Mouse (Mus musculus) heart, embryonic 14.5 days (tissue): ENCODE results near the gene Tmem132d. TPM values are rescaled to one million over a fixed set of nuclear protein-coding genes. Genes with fewer than 3 reads are reported as not detected.
A peak's percentile ranks its signal among the peaks of the same experiment; 100 is the strongest.

Experiments
- ATAC-seq: fragments of 200-750 bp; cut with Nextera tagmentation; 2 replicates; pipeline ENCODE4 v1.8.0; 2017; ENCODE audit warnings: low read depth, moderate TSS enrichment; ENCODE audit not compliant: insufficient number of reproducible peaks, insufficient read depth, low FRiP score
- H3K27ac ChIP-seq, 2 experiments: fragments of 200-500 bp in 1 of 2; fragments of 300-500 bp in 1 of 2; sonication (generic) in 1 of 2; replicated peaks in 1 of 2; 2 replicates each; pipeline ENCODE4 v1.5.1; 2012 to 2014; ENCODE audit warnings: low read depth in 2 of 2, low read length in 2 of 2, control low read depth in 1 of 2, mild to moderate bottlenecking in 1 of 2, mixed read lengths in 1 of 2; ENCODE audit not compliant: control insufficient read depth in 1 of 2, insufficient read depth in 1 of 2
- H3K27me3 ChIP-seq: fragments of 300-500 bp; sonication (generic); 2 replicates; pipeline ENCODE4 v1.6.1; 2014; ENCODE audit warnings: mild to moderate bottlenecking, low read length, control low read depth; ENCODE audit not compliant: control insufficient read depth, insufficient read depth
- H3K36me3 ChIP-seq: fragments of 300-500 bp; sonication (generic); 2 replicates; pipeline ENCODE4 v1.6.1; 2014; ENCODE audit warnings: mild to moderate bottlenecking, control low read depth, low read length, mixed read lengths; ENCODE audit not compliant: control insufficient read depth, insufficient read depth
- H3K4me1 ChIP-seq, 2 experiments: fragments of 200-500 bp in 1 of 2; fragments of 300-500 bp in 1 of 2; sonication (generic) in 1 of 2; 2 replicates each; pipeline ENCODE4 v1.6.1; 2012 to 2014; ENCODE audit warnings: low read length in 2 of 2, control low read depth in 1 of 2, mixed read lengths in 1 of 2; ENCODE audit not compliant: control insufficient read depth in 2 of 2, insufficient read depth in 2 of 2
- H3K4me2 ChIP-seq: fragments of 300-500 bp; sonication (generic); 2 replicates; pipeline ENCODE4 v1.6.1; 2014; ENCODE audit warnings: mild to moderate bottlenecking, low read length
- H3K4me3 ChIP-seq, 2 experiments: fragments of 200-500 bp in 1 of 2; fragments of 300-500 bp in 1 of 2; sonication (generic) in 1 of 2; 2 replicates each; pipeline ENCODE4 v1.5.1; 2012 to 2014; ENCODE audit warnings: low read length in 2 of 2, mild to moderate bottlenecking in 2 of 2, control low read depth in 1 of 2, low read depth in 1 of 2, moderate library complexity in 1 of 2; ENCODE audit not compliant: control insufficient read depth in 1 of 2, insufficient read depth in 1 of 2
- H3K9ac ChIP-seq: fragments of 300-500 bp; sonication (generic); 2 replicates; pipeline ENCODE4 v1.6.1; 2014; ENCODE audit warnings: mild to moderate bottlenecking, low read length
- H3K9me3 ChIP-seq: fragments of 300-500 bp; sonication (generic); 2 replicates; pipeline ENCODE4 v1.6.1; 2016; ENCODE audit warnings: low read length, control low read depth; ENCODE audit not compliant: control insufficient read depth
- WGBS: fragments of 180-500 bp; shearing (Covaris S2); extraction: QIAGEN DNeasy Blood & Tissue Kit; methylation state at CpG from one replicate; pipeline ENCODE4 v1.1.7; 2014; 5-methylcytosine and 5-hydroxymethylcytosine counted together
- polyA plus RNA-seq: library from polyadenylated mRNA; unstranded; fragments of >200 nt; fragmentation: Nextera tagmentation; extraction: Ambion mirVana; gene quantifications from 2 replicates; pipeline ENCODE4 v1.2.1, GENCODE M21; 2014

Tmem132d gene
- polyA plus RNA-seq, 1 experiment from 2014 or later: 0.03 TPM

GRCm38 (mm10) chr5:128433786-128434185 lies 909 bp upstream of the Tmem132d start:
- Histone ChIP-seq H3K4me1 (no peaks in the 10 kb centered on the region), H3K9me3 (no peaks in the 10 kb centered on the region), H3K27me3 (peaks cover 78% of the 10 kb centered on the region), H3K4me3 (no peak overlapping the region), H3K9ac (no peak overlapping the region), H3K36me3 (no peaks in the 10 kb centered on the region), H3K4me2 (no peak overlapping the region), H3K27ac (no peak overlapping the region)
- WGBS: 39% methylated on average over 9 of the region's 9 CpGs
- no peak for ATAC-seq

GRCm38 (mm10) chr5:128432422-128432821 lies 455 bp downstream of the Tmem132d start:
- H3K27me3 ChIP-seq: peaks cover 66% of the 10 kb centered on the region
- ATAC-seq: no peak

DNA sequence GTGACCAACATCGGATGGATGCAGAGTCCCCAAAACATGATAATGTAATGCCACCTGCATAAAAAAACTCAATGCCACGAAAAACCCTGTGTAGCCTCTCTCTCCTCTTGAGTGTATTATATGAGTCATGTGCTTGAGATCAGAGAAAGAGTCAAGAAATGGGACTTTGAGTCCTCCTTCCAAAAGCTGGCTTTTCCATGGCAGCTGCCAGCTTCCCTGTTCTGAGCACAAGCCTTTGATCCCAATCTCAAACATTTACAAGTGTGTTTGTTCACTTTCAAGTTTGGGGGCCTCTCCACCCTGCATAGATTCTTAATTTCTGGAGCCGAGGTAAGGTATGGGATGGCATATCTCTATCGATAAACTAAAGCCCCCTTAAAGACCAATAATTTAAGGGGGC lies 8.2 kb downstream of the Tmem132d start:
- H3K4me2 ChIP-seq: no peak overlapping the region
- 71% methylated on average over 4 of the region's 4 CpGs for WGBS
- no peak overlapping the region for H3K9ac ChIP-seq
- no peaks in the 10 kb centered on the region for H3K27me3 ChIP-seq
- H3K9me3 ChIP-seq: peaks cover 7% of the 10 kb centered on the region
- ATAC-seq: no peak
- no peak overlapping the region for H3K4me3 ChIP-seq
- H3K27ac ChIP-seq: no peak overlapping the region
- no peaks in the 10 kb centered on the region for H3K36me3 ChIP-seq
- H3K4me1 ChIP-seq: no peaks in the 10 kb centered on the region

More at GRCm38 (mm10) chr5:128432422-128432821, 455 bp downstream of the Tmem132d start:
- Histone ChIP-seq H3K36me3 (no peaks in the 10 kb centered on the region), H3K4me3 (peak overlapping the region; percentile 1 to 14; a peak in 1 of 4 replicates), H3K4me1 (no peaks in the 10 kb centered on the region), H3K27ac (no peak overlapping the region), H3K4me2 (peak overlapping the region; percentile 23), H3K9me3 (no peaks in the 10 kb centered on the region), H3K9ac (no peak overlapping the region)
- 2% methylated on average over 31 of the region's 37 CpGs for WGBS

GRCm38 (mm10) chr5:128424213-128424612 lies 8.7 kb downstream of the Tmem132d start:
- H3K4me2 ChIP-seq: no peak overlapping the region
- no peaks in the 10 kb centered on the region for H3K27me3 ChIP-seq
- ATAC-seq: no peak
- H3K9me3 ChIP-seq: peaks cover 7% of the 10 kb centered on the region
- H3K27ac ChIP-seq: no peak overlapping the region
- no peaks in the 10 kb centered on the region for H3K36me3 ChIP-seq
- 63% methylated on average over 2 of the region's 2 CpGs for WGBS
- no peaks in the 10 kb centered on the region for H3K4me1 ChIP-seq
- no peak overlapping the region for H3K4me3 ChIP-seq
- H3K9ac ChIP-seq: no peak overlapping the region

- Histone ChIP-seq H3K27ac (no peak overlapping the region), H3K4me2 (no peak overlapping the region), H3K4me3 (no peak overlapping the region), H3K9ac (no peak overlapping the region), H3K4me1 (no peaks in the 10 kb centered on the region), H3K27me3 (no peaks in the 10 kb centered on the region), H3K9me3 (peaks cover 7% of the 10 kb centered on the region), H3K36me3 (no peaks in the 10 kb centered on the region)
- no peak for ATAC-seq
- 77% methylated on average over 2 of the region's 2 CpGs for WGBS
Observed at GRCm38 (mm10) chr5:128422090-128422489, 10.8 kb downstream of the Tmem132d start.

DNA sequence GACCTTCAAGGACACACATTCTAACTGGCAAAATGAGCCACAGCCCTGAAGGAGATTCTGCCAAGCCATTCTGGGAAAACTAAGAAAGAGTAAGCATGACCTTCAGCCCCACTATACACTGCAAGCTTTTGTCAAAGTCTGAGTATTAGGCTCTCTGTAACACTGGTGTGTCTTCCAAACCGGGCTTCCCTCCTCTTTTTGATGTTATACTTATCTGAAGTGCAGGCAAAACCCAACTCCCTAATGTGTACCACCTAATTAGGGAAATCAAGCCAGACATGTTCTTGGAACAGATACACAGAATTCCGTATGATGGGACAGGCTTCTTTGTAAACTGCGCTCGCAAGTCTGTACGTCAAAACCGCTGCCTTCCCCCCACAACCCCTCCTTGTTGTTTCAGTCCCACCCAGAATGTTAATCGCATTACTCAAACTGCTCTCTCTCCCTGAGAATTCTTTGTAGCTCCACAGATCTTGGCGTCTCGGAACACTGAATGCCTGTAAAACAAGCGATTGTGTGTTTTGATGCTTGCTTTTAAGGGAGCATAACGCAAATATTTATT lies 14.6 kb downstream of the Tmem132d start:
- Histone ChIP-seq H3K4me3 (no peak overlapping the region), H3K4me2 (no peak overlapping the region), H3K9ac (no peak overlapping the region), H3K4me1 (no peaks in the 10 kb centered on the region), H3K27ac (no peak overlapping the region), H3K36me3 (no peaks in the 10 kb centered on the region), H3K27me3 (no peaks in the 10 kb centered on the region), H3K9me3 (peaks cover 7% of the 10 kb centered on the region)
- WGBS: 62% methylated on average over 11 of the region's 11 CpGs
- ATAC-seq: no peak

DNA sequence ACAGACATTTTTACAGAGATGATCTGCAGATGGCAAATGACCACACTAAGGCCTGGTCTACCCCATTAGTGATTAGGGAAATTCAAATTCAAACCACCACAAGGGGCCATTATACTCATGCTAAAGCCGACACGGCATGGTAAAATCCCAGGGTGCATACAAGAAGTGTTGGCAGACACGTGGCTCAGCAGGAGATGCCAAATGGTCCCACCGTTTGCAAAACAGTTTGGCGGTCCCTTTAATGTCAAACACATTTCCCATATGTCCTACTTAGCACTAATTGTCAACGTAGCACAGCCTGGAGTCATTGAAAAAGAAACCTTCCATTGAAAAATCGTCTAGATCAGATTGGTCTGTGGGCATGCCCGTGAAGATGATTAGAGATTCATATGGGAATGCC lies 18.8 kb downstream of the Tmem132d start:
- H3K4me1 ChIP-seq: no peaks in the 10 kb centered on the region
- 49% methylated on average over 8 of the region's 8 CpGs for WGBS
- no peak for ATAC-seq

GRCm38 (mm10) chr5:128412306-128412705 lies 20.6 kb downstream of the Tmem132d start:
- Histone ChIP-seq H3K9ac (no peak overlapping the region), H3K4me2 (no peak overlapping the region), H3K9me3 (no peaks in the 10 kb centered on the region), H3K4me3 (no peak overlapping the region), H3K36me3 (no peaks in the 10 kb centered on the region), H3K27ac (no peak overlapping the region), H3K27me3 (no peaks in the 10 kb centered on the region), H3K4me1 (no peaks in the 10 kb centered on the region)
- WGBS: 73% methylated on average over 6 of the region's 6 CpGs
- no peak for ATAC-seq

More for the DNA sequence above, 18.8 kb downstream of the Tmem132d start:
- Histone ChIP-seq H3K27ac (no peak overlapping the region), H3K4me2 (no peak overlapping the region), H3K9me3 (no peaks in the 10 kb centered on the region), H3K4me3 (no peak overlapping the region), H3K36me3 (no peaks in the 10 kb centered on the region), H3K9ac (no peak overlapping the region), H3K27me3 (no peaks in the 10 kb centered on the region)
